Mouse (Mus musculus) adrenal gland (tissue): ENCODE data around the gene Lmod1.

Source experiments
- intact Hi-C: fragments of 180-260 bp; cut with DNase I; formaldehyde crosslinking; loops from one replicate; pipeline ENCODE4 v1.15.1; 2025
- long read RNA-seq, 2 experiments: library from polyadenylated mRNA; unstranded; transcript quantifications; one replicate each; pipeline ENCODE4 v2.0.0; 2020; ENCODE audit warnings: borderline replicate concordance in 1 of 2; ENCODE audit not compliant: insufficient replicate concordance in 1 of 2

Lmod1 gene
- long read RNA-seq, experiment 1, partial matches to known transcripts: 2 of 2 reads
- long read RNA-seq, experiment 1, other reads (novel, unspliced or antisense): 0 of 2 reads
- long read RNA-seq, experiment 2, partial matches to known transcripts: 3 of 3 reads
- long read RNA-seq, experiment 2, other reads (novel, unspliced or antisense): 0 of 3 reads

GRCm38 (mm10) chr1:135324571-135324970, at the start of gene Lmod1:
Lmod1 (plus strand) TSS chr1:135324807.
- intact Hi-C loops: no loop called here

- intact Hi-C loops: loop anchor here (5.0 kb wide), 1 partner anchor 87 kb away; no protein-coding TSS in a partner anchor
Measured at GRCm38 (mm10) chr1:135280646-135281045, 44.0 kb upstream of the Lmod1 start.

DNA sequence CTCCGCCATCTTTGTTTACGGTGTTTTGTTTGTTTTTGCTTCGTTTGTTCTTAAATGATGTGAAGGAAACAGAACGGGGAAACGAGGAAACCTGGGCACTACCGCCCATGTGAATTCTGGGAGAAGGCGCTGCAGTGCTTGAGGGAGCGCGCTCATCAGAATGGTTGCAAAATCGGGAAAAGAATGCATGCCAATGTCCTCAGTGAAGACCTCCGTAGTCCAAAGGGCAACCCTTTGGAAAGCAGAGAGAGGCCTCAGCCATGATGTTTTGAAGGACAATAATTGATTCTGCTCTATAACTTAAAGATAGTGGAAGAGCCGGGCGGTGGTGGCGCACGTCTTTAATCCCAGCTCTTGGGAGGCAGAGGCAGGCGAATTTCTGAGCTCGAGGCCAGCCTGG, 42.8 kb upstream of the Lmod1 start:
- intact Hi-C loops: loop anchor here (5.0 kb wide), 1 partner anchor 85 kb away; no protein-coding TSS in a partner anchor

DNA sequence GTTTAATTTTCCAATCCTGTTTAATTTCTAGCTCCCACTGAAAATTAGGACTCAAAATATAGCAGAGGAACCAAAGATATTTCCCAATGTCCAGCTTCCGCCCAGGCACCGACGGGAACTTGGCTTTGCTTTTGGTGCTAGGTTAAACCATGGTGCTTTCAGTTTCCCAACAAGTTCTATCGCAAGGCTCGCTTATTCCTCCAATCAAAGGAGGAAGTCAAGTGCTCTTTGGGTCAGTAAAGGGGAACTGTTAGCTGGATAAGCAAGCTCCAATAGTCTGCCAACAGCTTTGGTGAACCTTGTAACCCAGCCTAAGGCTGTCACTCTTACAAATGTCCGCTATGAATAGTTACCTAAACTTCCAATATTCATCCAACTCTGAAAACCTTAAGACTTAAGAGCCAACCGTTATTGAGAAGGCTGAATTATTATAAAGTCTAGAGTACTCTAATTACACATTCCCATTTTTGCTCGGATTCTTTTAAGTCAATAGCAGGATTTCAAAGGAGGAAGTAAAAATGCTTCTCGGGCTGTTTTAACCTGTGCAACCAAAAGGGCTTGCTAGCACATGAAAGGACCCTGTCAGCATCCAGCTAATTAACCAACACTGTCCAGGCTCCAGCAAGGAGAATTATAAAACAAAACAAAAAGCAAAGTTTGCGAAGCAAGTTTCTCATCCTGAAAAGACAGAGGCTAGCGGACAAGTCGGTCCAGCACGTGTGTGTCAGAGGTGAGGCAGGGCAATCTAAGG, 41.9 kb upstream of the Lmod1 start:
- intact Hi-C loops: loop anchor here (5.0 kb wide), 1 partner anchor 85 kb away; no protein-coding TSS in a partner anchor

DNA sequence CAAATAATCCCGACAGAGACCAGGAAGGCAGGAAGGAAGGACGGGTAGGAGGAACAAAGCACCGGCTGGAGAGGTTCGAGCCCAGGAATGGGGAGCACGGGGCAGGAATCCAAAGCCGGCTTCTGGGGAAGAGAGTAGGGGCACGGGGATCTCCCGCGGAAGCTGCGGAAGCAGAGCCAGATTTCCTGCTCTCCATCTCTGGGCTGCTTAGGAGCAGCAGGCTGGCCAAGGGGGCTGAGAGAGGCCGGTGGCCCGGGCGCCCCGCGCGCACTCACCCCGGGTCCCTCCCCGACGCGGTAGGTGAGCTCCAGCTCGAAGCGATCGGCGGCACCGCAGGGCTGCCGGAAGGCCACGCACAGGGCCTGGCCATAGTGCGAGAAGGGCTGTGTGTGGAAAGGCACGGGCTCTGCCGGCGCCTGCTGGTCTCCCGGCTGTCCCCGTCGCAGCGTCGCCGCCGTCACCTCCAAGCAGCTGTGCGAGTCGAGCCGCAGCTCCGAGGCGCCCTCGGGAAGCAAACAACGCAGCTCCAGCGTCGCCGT, 41.3 kb upstream of the Lmod1 start:
- intact Hi-C loops: loop anchor here (5.0 kb wide), 1 partner anchor 84 kb away; no protein-coding TSS in a partner anchor

GRCm38 (mm10) chr1:135283826-135284291, 40.7 kb upstream of the Lmod1 start, which contains the start of gene Rnpep:
Rnpep (minus strand) TSS chr1:135284084.
- intact Hi-C loops: loop anchor here (5.0 kb wide), 1 partner anchor 83 kb away; no protein-coding TSS in a partner anchor

GRCm38 (mm10) chr1:135286311-135286710, 38.3 kb upstream of the Lmod1 start:
- intact Hi-C loops: no loop called here

GRCm38 (mm10) chr1:135290908-135291307, 33.7 kb upstream of the Lmod1 start:
- intact Hi-C loops: no loop called here

- intact Hi-C loops: no loop called here
Measured at GRCm38 (mm10) chr1:135311356-135311755, 13.3 kb upstream of the Lmod1 start.

GRCm38 (mm10) chr1:135312201-135312600, 12.4 kb upstream of the Lmod1 start:
- intact Hi-C loops: no loop called here

- intact Hi-C loops: no loop called here
Measured at GRCm38 (mm10) chr1:135313284-135314031, 11.1 kb upstream of the Lmod1 start, which contains the start of gene Timm17a. Timm17a (minus strand) TSS chr1:135313778.

DNA sequence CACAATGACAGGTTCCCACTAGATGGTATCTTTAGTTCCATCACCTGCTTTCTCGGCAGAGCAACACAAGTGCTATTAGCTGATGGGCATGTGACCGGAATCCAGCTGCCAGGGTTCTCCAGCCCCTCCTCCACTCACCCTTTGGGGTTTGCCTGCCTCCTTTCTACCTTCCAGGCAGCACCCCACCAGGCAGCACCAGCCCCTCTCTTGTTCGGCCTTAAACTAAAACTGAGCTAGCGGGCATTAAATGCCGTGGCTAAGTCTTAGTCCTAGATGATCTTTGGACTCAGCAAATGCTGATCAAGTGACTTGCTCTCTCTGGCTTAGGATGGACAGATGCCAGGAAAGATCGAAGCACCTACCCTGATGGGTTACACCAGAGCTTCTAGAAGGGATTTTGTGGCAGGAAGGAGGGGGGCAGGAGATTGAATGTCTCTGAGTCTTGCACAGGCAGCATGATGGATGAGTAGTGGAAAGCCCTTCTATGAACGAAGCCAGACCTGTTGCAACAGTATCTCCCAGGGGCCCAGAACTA, 1.2 kb upstream of the Lmod1 start:
- intact Hi-C loops: no loop called here

DNA sequence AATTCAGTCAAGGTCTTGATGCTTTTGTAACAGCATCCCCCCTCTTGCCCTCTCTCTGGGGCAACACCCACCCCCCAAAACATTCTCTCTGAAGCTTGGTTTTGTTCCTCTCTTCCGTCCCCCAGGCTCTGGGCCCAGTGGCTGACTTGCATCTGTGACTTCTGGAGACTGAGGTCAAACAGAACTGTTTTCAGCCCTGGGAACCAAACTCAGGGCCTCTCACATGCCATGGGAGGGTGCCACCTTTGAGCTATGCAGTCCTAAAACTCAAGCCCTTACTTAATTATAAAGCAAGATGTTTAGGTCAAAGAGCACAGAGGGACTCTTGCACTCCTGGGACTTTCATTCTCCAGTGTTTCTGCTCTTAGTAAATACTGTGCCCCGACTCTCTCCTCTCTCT, 1.3 kb downstream of the Lmod1 start:
- intact Hi-C loops: no loop called here

GRCm38 (mm10) chr1:135328368-135328767, 3.8 kb downstream of the Lmod1 start:
- intact Hi-C loops: no loop called here

DNA sequence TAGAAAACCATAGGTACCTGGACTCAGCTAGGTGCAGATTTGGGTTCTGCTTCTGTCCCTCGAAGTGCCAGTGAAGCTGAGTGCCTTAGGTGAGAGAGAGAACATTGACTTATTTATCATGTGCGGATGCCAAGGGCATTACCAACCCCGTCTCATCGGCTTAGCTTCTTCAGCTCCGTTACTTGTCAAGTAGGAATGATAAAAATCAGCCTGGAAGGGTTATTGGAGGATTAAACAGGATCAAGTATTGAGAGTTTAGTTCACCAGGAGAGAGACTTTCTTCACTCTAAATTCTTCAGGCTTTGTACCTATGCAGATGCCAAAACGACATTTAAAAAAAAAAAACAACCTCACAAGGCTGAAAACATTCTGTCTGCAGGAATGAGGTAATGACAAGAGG, 6.0 kb downstream of the Lmod1 start:
- intact Hi-C loops: no loop called here

DNA sequence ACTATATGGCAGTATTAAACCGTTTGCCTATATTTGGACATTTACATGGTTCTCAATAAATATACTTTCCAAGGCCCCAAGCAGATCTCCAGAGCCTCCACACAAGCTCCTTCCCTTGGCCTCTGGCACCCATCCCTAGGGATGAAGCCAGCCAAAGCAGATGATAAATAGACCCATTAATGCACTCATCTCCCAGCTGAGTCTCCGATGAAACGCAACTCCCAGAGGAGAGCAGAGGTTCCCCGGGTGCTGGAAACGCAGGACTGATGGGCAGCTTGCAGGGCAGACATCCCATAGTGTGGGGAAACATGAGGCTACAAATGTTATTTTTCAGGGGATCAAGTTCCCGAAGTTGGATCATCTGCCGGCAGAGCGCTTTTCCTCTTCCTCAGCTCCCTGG, 17.3 kb downstream of the Lmod1 start:
- intact Hi-C loops: no loop called here

- intact Hi-C loops: no loop called here
Measured at GRCm38 (mm10) chr1:135344026-135344425, 19.4 kb downstream of the Lmod1 start.

DNA sequence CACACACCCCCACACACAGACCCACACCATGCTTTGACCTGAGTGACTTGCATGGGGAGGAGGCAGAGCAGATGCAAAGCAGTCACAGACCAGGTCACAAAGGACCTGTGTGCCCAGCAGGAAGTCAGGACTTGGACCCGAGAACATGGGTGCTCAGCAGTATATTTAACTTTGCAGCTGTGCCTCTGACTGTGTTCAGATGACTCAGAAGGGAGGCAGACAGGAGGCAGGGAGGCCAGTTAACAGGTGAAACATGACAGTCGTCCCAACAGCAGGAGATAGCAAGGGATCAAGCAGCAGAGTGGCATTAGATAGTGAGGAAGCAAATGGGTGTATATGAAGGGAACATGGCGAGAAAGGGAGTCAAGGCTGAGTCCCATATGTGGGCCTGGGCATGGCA, 22.3 kb downstream of the Lmod1 start:
- intact Hi-C loops: no loop called here

DNA sequence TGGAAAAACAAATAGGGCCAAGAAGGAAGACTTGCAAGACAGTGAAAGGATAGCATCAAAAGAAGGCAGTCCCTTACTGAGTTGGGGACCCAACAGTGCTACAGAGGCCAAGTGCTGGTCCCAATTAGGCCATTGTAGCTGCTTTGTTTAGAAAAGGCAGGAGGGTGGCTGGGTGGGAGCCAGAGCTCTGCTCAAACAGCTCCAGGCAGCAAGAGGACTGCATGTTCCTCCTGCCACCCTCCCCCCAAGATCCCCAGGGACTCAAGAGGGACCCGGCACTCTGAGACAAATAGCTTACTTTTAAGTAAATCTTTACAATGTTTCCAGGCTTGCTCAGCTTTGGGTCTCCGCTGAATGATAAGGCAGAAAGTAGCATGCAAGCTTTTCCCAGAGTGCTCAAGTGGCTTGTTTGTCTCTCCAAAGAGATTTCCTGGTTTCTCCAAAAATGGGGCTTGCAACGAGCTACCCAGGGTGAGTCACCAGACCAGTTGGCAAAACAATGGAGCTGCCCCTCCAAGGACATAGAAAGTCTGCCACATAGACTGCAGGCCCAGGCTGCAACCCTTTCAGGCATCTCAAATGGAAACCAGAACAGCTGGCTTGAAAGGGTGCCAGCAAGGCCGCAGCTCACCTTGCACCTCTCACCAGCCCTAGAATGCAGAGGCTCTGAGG, 23.0 kb downstream of the Lmod1 start:
- intact Hi-C loops: no loop called here

DNA sequence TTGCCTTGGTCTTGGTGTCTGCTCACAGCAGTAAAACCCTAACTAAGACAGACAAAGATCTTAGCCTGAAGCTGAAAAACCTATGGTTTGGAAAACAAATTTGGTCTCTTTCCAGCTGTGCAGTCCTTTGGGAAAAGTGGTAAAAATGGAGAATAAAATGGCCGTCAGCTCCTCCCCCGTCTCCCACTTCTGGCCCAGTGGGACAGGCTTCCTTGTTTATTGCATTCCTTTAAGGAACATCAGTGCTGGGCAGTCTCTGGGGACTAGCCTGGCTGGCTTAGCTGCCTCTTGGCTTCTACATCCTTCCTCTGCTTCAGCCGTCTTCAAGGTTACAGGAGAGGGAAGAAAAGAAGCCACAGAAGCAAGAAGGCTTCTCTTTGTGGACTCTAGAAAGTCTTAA, 27.3 kb downstream of the Lmod1 start:
- intact Hi-C loops: no loop called here

DNA sequence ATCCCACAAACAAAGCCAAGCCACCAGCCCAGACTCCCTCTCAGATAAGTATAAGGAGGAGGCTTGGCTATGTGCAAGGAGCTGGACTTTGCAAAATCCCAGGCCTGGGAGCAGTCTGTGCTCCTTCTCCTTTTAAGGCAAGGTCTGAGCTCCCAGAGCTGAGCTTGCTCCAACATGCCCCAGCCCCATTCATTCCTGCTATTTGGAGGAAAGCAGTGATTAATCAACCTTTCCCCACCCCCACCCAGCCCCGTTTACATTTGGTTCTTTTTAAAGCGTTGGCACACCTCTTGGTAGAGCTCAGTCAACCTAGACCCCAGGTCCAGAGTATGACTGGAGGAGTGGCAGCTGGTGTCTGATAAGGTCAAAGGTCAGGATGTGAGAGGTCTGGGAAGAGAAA, 34.5 kb downstream of the Lmod1 start:
- intact Hi-C loops: no loop called here
